Mouse (Mus musculus) adrenal gland, adult (tissue): ENCODE data around the gene Plet1.

ENCODE experiments used
- DNase-seq, 2 experiments: peaks; one replicate each; pipeline ENCODE4 v3.0.0; 2022 to 2023; ENCODE audit warnings: low spot score in 1 of 2; ENCODE audit not compliant: inconsistent age in 2 of 2

The Plet1 gene

GRCm38 (mm10) chr9:50533328-50533727 is 39.0 kb downstream of the Plet1 start:
- DNase-seq, result no peak

- no peak for DNase-seq
Observed at GRCm38 (mm10) chr9:50533791-50534190, 39.5 kb downstream of the Plet1 start.

- no peak for DNase-seq
Observed at GRCm38 (mm10) chr9:50535930-50536329, 41.6 kb downstream of the Plet1 start.

GRCm38 (mm10) chr9:50536603-50537135 is 42.3 kb downstream of the Plet1 start:
- no peak for DNase-seq

GRCm38 (mm10) chr9:50537295-50537694 is 43.0 kb downstream of the Plet1 start:
- no peak for DNase-seq

- no peak for DNase-seq
Observed at GRCm38 (mm10) chr9:50540170-50540569, 45.8 kb downstream of the Plet1 start.

- no peak for DNase-seq
Observed at GRCm38 (mm10) chr9:50542401-50542800, 48.1 kb downstream of the Plet1 start.

- no peak for DNase-seq
Observed at GRCm38 (mm10) chr9:50547859-50548478, 53.6 kb downstream of the Plet1 start.

GRCm38 (mm10) chr9:50548936-50549335 is 54.6 kb downstream of the Plet1 start:
- no peak for DNase-seq

GRCm38 (mm10) chr9:50552206-50552605 is 57.9 kb downstream of the Plet1 start:
- no peak for DNase-seq

- DNase-seq, result no peak
Observed at GRCm38 (mm10) chr9:50553547-50553946, 59.2 kb downstream of the Plet1 start.

GRCm38 (mm10) chr9:50554241-50555093 is 60.1 kb downstream of the Plet1 start, which contains the start of gene Il18:
Il18 (plus strand) TSS chr9:50554827.
- peak; percentile 57 to 81 for DNase-seq

- peak in 1 of 2 experiments; percentile 22 for DNase-seq
Observed at GRCm38 (mm10) chr9:50555094-50555446, 60.7 kb downstream of the Plet1 start, which contains the start of gene Bco2. Bco2 (minus strand) TSS chr9:50555181.
